Mouse (Mus musculus) liver, embryonic 11.5 days (tissue): ENCODE data around the gene Tgfa. TPM values are rescaled to one million over a fixed set of nuclear protein-coding genes. Genes with fewer than 3 reads are reported as not detected.
A peak's percentile ranks its signal among the peaks of the same experiment; 100 is the strongest.

Experiments
- ATAC-seq: fragments of 200-750 bp; cut with Nextera tagmentation; replicated peaks from 2 replicates; pipeline ENCODE4 v1.8.0; 2017; ENCODE audit warnings: moderate number of reproducible peaks, mild to moderate bottlenecking, moderate TSS enrichment, moderate library complexity; ENCODE audit not compliant: low FRiP score
- DNase-seq: peaks from one replicate; pipeline ENCODE4 v3.0.0-alpha.2; 2017; ENCODE audit warnings: low spot score
- H3K27ac ChIP-seq: fragments of 300-500 bp; sonication (generic); 2 replicates; pipeline ENCODE4 v1.5.1; 2014; ENCODE audit warnings: mild to moderate bottlenecking, low read depth, low read length, control low read depth
- H3K27me3 ChIP-seq: fragments of 300-500 bp; sonication (generic); replicated peaks from 2 replicates; pipeline ENCODE4 v1.6.1; 2014; ENCODE audit warnings: low read length, mixed read lengths; ENCODE audit not compliant: control insufficient read depth, insufficient read depth
- H3K36me3 ChIP-seq: fragments of 300-500 bp; sonication (generic); 2 replicates; pipeline ENCODE4 v1.6.1; 2014; ENCODE audit warnings: mild to moderate bottlenecking, low read length, moderate library complexity, mixed read lengths; ENCODE audit not compliant: control insufficient read depth, insufficient read depth
- H3K4me1 ChIP-seq: fragments of 300-500 bp; sonication (generic); replicated peaks from 2 replicates; pipeline ENCODE4 v1.6.1; 2014; ENCODE audit warnings: low read length, mixed read lengths; ENCODE audit not compliant: control insufficient read depth, insufficient read depth
- H3K4me2 ChIP-seq: fragments of 300-500 bp; sonication (generic); 2 replicates; pipeline ENCODE4 v1.6.1; 2014; ENCODE audit warnings: mild to moderate bottlenecking, control low read depth, moderate library complexity
- H3K4me3 ChIP-seq: fragments of 300-500 bp; sonication (generic); 2 replicates; pipeline ENCODE4 v1.5.1; 2014; ENCODE audit warnings: low read depth, low read length, control low read depth
- H3K9ac ChIP-seq: fragments of 300-500 bp; sonication (generic); 2 replicates; pipeline ENCODE4 v1.6.1; 2014; ENCODE audit warnings: low read depth, low read length, control low read depth
- H3K9me3 ChIP-seq: fragments of 300-500 bp; sonication (generic); 2 replicates; pipeline ENCODE4 v1.6.1; 2016; ENCODE audit warnings: low read length, inconsistent platforms, mixed read lengths; ENCODE audit not compliant: control insufficient read depth
- WGBS: fragments of 180-500 bp; shearing (Covaris S2); extraction: QIAGEN DNeasy Blood & Tissue Kit; methylation state at CpG from one replicate; pipeline ENCODE4 v1.1.7; 2014; 5-methylcytosine and 5-hydroxymethylcytosine counted together
- polyA plus RNA-seq: library from polyadenylated mRNA; unstranded; fragments of >200 nt; fragmentation: Nextera tagmentation; extraction: Ambion mirVana; gene quantifications from 2 replicates; pipeline ENCODE4 v1.2.1, GENCODE M21; 2014

The Tgfa gene
- 0.99 and 1.2 TPM in 2 replicates for polyA plus RNA-seq

DNA sequence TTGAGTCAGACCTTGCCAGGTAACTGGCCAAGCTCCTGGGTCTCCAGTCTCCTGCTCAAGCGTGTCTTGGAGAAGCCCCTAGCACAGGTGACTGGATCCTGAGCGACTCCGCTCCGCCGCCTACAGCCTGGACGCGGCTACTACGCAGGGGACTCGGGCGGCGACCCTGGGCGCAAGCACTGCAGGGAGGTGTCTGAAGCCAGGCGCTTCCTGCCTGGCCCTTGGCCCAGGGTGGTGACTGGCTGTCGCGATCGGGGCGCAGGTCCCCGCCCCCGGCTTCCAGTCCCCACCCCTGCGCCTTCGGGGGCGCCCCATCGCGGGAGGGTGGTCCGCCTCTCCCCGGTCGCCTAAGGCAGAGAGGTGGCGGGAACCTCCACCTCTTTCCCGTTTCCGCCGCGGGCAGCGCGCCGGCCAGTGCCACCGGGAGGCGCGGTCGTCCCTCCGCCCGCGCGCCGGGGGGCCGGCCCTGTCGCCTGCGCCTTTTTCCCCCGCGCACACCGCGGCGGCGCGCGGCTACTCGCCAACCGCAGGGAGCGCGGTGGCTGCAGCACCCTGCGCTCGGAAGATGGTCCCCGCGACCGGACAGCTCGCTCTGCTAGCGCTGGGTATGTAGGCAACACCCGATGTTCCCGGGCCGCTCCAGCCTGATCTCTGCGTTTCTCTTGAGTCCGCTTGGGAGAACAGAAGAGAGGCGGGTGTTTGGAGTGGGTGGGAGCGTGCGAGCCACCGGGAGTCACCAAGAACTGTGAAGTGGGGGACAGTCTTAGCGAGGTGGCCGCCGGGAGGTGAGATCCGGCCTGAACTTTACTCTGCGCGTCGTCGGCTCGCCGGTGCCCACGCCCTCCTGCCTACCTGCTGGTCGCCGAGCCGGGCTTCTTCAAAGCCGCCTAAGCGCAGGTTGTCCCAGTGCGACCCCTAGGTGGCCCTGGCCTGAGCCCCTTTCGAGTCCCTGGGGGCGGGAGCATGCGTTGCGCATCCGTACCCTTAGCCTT is at the start of gene Tgfa:
Tgfa (plus strand) TSS at position 283 of the 992 bp plus-strand sequence.
- Histone ChIP-seq H3K27ac (no peak within 1 kb of the TSS), H3K9me3 (no peaks in the 10 kb centered on the region), H3K4me3 (peak within 1 kb of the TSS; percentile 45), H3K4me2 (peak within 1 kb of the TSS; percentile 72), H3K36me3 (no peaks in the 10 kb centered on the region), H3K9ac (peak within 1 kb of the TSS; percentile 7), H3K27me3 (peaks cover 60% of the 10 kb centered on the region), H3K4me1 (peaks cover 4% of the 10 kb centered on the region; the same call in 1 of the 2 replicates)
- peak; percentile 68 for DNase-seq
- peak; percentile 83 for ATAC-seq
- under 1% methylated on average over 97 of the region's 97 CpGs for WGBS

DNA sequence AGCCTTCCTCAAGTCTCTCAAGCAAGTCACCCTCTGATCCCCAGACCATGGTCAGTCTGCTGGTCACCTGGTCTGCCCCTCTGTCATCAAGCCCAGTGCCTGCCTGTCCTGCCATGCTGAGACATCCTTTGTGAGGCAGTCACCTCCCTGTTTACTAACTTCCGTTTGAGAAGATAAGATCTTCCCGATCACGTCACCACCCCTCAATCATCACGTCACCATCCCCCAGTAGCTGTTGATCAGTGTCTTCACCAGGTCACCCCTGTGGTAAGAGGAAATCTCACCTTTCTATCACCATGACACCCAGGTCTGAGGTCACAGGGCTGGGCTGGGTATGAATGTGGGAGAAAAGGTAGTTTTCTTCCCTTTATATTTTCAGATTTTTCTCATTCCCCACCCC is 46.5 kb upstream of the Tgfa start:
- DNase-seq: no peak
- H3K9ac ChIP-seq: no peak overlapping the region
- no peak for ATAC-seq
- no peaks in the 10 kb centered on the region for H3K27me3 ChIP-seq
- WGBS: 22% methylated on average over 4 of the region's 4 CpGs
- H3K9me3 ChIP-seq: no peaks in the 10 kb centered on the region
- H3K4me2 ChIP-seq: no peak overlapping the region
- H3K27ac ChIP-seq: no peak overlapping the region
- H3K4me3 ChIP-seq: no peak overlapping the region
- no peaks in the 10 kb centered on the region for H3K36me3 ChIP-seq
- no peaks in the 10 kb centered on the region for H3K4me1 ChIP-seq

DNA sequence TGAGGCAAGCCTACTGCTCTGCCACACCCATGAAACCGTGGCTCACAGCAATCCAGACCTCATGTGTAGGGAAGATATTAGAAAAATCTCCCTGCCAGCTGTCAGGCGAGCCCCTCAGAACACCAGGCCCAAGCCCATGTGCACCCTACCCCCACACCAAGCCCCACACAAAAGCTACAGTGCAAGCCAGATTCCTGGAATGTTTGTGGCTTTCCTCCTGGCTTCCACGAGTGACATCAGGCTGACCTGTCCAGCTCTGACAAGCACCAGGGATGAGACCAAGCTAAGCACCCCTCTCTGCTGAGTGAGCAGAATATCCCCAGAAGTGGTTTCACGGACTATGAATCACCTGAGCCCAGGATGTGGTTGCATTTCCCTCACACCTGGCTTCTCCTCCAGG is 46.0 kb upstream of the Tgfa start:
- no peak overlapping the region for H3K9ac ChIP-seq
- H3K4me2 ChIP-seq: no peak overlapping the region
- no peak overlapping the region for H3K27ac ChIP-seq
- ATAC-seq (no peak), DNase-seq (no peak)
- H3K27me3 ChIP-seq: no peaks in the 10 kb centered on the region
- no peak overlapping the region for H3K4me3 ChIP-seq
- 30% methylated on average over 4 of the region's 4 CpGs for WGBS
- no peaks in the 10 kb centered on the region for H3K4me1 ChIP-seq
- no peaks in the 10 kb centered on the region for H3K36me3 ChIP-seq
- H3K9me3 ChIP-seq: no peaks in the 10 kb centered on the region

DNA sequence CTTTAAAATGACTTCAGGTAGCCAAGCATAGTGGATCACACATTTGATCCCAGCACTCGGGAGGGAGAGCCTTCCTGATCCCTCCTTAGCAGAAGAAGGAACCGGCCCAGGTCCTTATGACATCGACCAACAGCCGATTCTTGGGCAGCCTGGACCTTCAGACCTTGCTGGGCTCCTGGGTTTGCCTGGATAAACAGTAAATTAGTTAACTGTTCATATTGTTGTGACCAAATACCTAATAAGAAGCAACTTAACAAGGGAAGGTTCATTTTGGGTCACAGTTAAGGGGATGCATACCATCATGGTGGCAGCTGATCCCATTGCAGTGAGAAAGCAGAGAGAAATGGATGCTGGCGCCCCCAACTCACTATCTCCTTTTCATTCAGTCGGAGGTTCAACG is 42.3 kb upstream of the Tgfa start:
- Histone ChIP-seq H3K4me2 (no peak overlapping the region), H3K9me3 (no peaks in the 10 kb centered on the region), H3K36me3 (no peaks in the 10 kb centered on the region), H3K27me3 (no peaks in the 10 kb centered on the region), H3K4me3 (no peak overlapping the region), H3K27ac (no peak overlapping the region), H3K9ac (no peak overlapping the region), H3K4me1 (no peaks in the 10 kb centered on the region)
- ATAC-seq (no peak), DNase-seq (no peak)
- 87% methylated on average over 7 of the region's 7 CpGs for WGBS

DNA sequence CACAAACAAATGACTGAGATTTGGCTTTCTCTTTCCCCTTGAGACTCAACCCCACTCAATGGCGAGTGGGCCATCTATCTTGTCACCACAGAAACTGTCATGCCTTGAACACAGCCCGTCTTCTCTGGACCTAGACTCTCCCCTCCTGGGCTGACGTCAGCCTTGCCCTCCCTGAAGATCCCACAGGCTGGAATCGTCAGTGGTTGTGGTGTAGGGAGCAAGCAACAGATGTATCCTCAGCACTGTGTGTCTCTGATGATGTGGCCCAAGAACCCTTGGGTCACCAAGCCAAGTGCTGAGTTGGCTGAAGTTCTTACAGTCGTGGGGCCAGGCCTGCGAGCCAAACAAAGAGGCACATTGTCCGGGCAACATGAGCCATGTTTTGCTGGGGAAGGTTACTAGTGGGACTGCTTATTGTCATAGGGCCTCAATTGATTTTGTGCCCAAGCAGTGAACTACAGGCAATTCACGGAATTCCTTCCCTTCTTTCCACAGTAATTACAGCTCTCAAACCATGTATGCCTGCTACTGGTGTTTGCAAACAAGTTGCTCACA is 41.5 kb upstream of the Tgfa start:
- Histone ChIP-seq H3K4me1 (no peaks in the 10 kb centered on the region), H3K9ac (no peak overlapping the region), H3K4me3 (no peak overlapping the region), H3K36me3 (no peaks in the 10 kb centered on the region), H3K27me3 (no peaks in the 10 kb centered on the region), H3K27ac (no peak overlapping the region), H3K9me3 (no peaks in the 10 kb centered on the region), H3K4me2 (no peak overlapping the region)
- ATAC-seq: no peak
- WGBS: 73% methylated on average over 8 of the region's 8 CpGs
- DNase-seq: no peak

DNA sequence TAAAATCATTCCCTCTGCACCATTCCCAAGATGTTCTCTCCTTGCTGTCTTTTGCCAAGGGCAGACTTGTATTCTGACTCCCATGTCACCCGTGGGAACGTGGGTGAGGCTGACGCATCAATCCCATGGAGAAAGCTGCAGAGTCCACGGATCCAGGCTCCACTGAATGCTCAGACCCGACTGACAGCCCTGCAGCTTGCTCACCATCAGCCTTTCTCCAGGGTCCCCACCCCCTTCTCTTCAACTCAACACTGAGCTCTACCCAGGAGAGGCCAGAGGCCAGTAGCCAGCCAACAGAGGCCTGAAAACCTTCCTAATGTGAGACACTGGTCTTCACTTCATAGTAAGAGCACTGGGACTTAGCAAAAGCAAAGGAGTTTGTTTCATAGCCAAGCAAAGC is 41.0 kb upstream of the Tgfa start:
- WGBS: 73% methylated on average over 5 of the region's 5 CpGs
- no peaks in the 10 kb centered on the region for H3K27me3 ChIP-seq
- H3K9me3 ChIP-seq: no peaks in the 10 kb centered on the region
- DNase-seq (no peak), ATAC-seq (no peak)
- no peak overlapping the region for H3K27ac ChIP-seq
- H3K4me1 ChIP-seq: no peaks in the 10 kb centered on the region
- no peak overlapping the region for H3K4me2 ChIP-seq
- no peak overlapping the region for H3K4me3 ChIP-seq
- no peak overlapping the region for H3K9ac ChIP-seq
- H3K36me3 ChIP-seq: no peaks in the 10 kb centered on the region

DNA sequence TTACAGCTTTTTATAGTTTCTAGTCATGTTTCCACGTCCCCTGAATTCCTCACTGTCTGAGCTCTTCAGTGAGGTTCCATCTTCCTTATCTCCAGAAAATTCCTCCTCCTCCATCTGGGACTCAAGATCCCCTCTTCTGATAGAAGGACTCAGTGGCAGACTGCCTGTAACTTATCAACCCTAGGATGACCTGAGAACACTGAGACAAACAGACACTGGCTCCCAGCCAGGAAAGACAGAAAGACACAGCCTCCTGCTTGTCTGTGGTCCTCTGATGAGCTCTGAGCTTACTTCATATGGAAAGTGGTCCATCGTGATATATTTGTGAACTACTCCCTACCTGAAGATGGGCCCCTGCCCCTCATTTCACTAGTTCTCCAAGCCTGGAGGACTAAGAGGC is 40.5 kb upstream of the Tgfa start:
- no peaks in the 10 kb centered on the region for H3K9me3 ChIP-seq
- ATAC-seq (no peak), DNase-seq (no peak)
- H3K4me1 ChIP-seq: no peaks in the 10 kb centered on the region
- H3K4me3 ChIP-seq: no peak overlapping the region
- no peaks in the 10 kb centered on the region for H3K36me3 ChIP-seq
- WGBS: 54% methylated on average over 2 of the region's 2 CpGs
- no peak overlapping the region for H3K9ac ChIP-seq
- no peak overlapping the region for H3K27ac ChIP-seq
- H3K4me2 ChIP-seq: no peak overlapping the region
- no peaks in the 10 kb centered on the region for H3K27me3 ChIP-seq

DNA sequence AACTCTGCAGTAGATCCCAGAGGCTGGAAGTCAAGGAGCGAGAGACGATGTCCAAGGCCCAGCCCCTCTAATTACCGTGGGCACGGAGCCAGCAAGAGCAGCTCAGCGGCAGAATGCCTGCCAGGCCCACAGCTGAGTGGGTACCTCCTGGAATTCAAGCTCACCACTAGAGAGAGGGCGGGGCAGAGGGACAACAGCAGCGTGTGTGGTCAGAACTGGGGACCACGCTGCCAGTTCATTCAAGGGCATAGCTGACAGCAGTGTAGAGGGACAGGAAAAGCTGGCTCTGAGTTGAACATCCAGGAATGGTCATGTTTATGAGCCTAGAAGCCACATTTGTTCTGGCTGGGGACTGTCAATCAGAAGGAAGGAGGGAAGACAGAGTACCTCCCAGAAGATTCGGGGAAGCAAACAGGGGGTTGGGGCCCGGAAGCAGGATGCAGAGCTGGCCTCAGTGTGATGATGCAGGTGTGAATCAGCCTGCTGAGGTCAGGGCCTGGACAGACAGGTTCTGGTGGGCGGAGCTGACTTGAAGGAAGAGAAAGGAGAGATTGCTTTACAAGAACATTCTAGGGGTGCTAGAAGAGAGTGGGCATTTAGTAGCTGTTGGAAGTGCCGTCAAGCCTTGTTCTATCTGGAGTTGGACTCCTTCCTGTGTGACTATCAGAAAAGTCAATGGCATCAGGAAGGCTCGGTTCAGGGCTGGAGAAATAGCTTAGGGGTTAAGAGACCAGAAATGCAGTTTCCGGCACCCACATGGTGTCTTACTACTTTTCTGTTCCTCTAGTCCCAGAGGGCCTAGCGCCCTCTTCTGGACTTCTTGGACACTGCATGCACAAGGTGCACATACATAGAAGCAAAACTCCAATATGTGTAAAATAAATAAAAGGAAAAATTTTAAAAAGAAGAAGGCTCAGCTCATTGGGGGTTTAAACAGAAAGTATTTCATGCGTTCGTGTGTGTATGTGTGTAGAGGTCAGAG is 37.5 kb upstream of the Tgfa start:
- H3K36me3 ChIP-seq: no peaks in the 10 kb centered on the region
- H3K4me3 ChIP-seq: no peak overlapping the region
- DNase-seq: no peak
- no peak overlapping the region for H3K27ac ChIP-seq
- H3K4me2 ChIP-seq: no peak overlapping the region
- H3K4me1 ChIP-seq: no peaks in the 10 kb centered on the region
- ATAC-seq: no peak
- no peaks in the 10 kb centered on the region for H3K27me3 ChIP-seq
- no peak overlapping the region for H3K9ac ChIP-seq
- WGBS: 73% methylated on average over 17 of the region's 17 CpGs
- H3K9me3 ChIP-seq: no peaks in the 10 kb centered on the region
